Mouse (Mus musculus) heart, embryonic 10.5 days (tissue): ENCODE measurements around the gene Pdpn. TPM values are rescaled to one million over a fixed set of nuclear protein-coding genes. Genes with fewer than 3 reads are reported as not detected.

Experiments
- DNase-seq: peaks from one replicate; pipeline ENCODE4 v3.0.0-alpha.2; 2017; ENCODE audit warnings: low spot score
- H3K27ac ChIP-seq: fragments of 300-500 bp; sonication (generic); 2 replicates; pipeline ENCODE4 v1.5.1; 2016; ENCODE audit warnings: mild to moderate bottlenecking
- H3K27me3 ChIP-seq: fragments of 300-500 bp; sonication (generic); 2 replicates; pipeline ENCODE4 v1.6.1; 2016; ENCODE audit warnings: mild to moderate bottlenecking; ENCODE audit not compliant: poor library complexity, insufficient read depth, severe bottlenecking
- H3K36me3 ChIP-seq: fragments of 300-500 bp; sonication (generic); 2 replicates; pipeline ENCODE4 v1.6.1; 2016; ENCODE audit warnings: mild to moderate bottlenecking, moderate library complexity
- H3K4me1 ChIP-seq: fragments of 300-500 bp; sonication (generic); 2 replicates; pipeline ENCODE4 v1.6.1; 2016; ENCODE audit warnings: mild to moderate bottlenecking
- H3K4me3 ChIP-seq: fragments of 300-500 bp; sonication (generic); 2 replicates; pipeline ENCODE4 v1.5.1; 2016; ENCODE audit warnings: mild to moderate bottlenecking, moderate library complexity
- H3K9me3 ChIP-seq: fragments of 300-500 bp; sonication (generic); 2 replicates; pipeline ENCODE4 v1.6.1; 2016; ENCODE audit warnings: mild to moderate bottlenecking, moderate library complexity
- WGBS: fragments of 180-500 bp; shearing (Covaris S2); methylation state at CpG from one replicate; pipeline ENCODE4 v1.1.7; 2016; 5-methylcytosine and 5-hydroxymethylcytosine counted together
- polyA plus RNA-seq: library from polyadenylated mRNA; unstranded; fragments of >200 nt; fragmentation: Nextera tagmentation; extraction: Ambion mirVana; gene quantifications from 2 replicates; pipeline ENCODE4 v1.2.1, GENCODE M21; 2016

Gene Pdpn
- polyA plus RNA-seq, 1 experiment from 2014 or later: 29.8 TPM

DNA sequence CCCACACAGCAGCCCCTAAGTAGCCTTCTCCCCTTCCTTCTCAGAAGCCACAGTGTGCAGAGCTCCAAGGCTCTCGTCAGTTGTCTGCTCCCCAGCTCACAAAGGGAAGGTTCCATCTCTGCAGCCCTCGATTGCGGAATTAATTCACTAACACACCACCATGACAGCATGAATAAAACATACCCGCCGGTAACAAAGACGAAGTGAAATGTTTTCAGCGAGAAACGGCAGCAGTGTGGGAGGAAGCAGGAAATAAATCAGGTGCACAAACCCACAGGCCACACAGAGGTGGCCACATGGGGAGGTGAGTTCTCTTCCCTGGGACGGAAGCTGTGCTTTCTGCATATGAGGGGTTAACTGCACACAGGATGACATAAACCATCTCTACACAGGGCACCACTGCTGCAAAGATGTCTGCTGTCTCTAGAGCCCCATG lies 80.0 kb downstream of the Pdpn start:
- Histone ChIP-seq H3K27ac (no peak overlapping the region), H3K27me3 (peaks cover 6% of the 10 kb centered on the region; the same call in 1 of the 2 replicates)
- DNase-seq: no peak

DNA sequence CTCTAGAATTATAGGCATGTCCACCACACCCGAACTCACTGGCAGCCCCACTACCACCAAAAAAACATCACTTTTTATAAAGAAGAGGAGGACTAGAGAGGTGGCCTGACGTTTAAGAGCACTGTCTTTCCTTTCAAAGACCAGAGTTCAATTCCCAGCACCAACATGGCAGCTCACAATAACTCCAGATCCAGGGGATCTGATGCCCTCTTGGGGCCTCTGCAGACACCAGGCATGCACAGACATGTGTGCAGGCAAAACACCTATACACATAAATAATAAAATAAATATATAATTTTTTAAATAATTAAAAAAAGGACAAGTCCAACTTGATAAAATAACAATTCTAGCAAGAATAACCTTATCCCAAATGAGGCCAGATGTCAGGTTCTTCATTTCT lies 80.5 kb downstream of the Pdpn start:
- WGBS: 81% methylated on average over 2 of the region's 2 CpGs
- Histone ChIP-seq H3K4me3 (no peak overlapping the region), H3K27me3 (peaks cover 6% of the 10 kb centered on the region; the same call in 1 of the 2 replicates), H3K4me1 (no peaks in the 10 kb centered on the region), H3K27ac (no peak overlapping the region), H3K9me3 (no peaks in the 10 kb centered on the region), H3K36me3 (no peaks in the 10 kb centered on the region)
- no peak for DNase-seq

More for the DNA sequence above, 80.0 kb downstream of the Pdpn start:
- Histone ChIP-seq H3K4me1 (no peaks in the 10 kb centered on the region), H3K9me3 (no peaks in the 10 kb centered on the region), H3K36me3 (no peaks in the 10 kb centered on the region), H3K4me3 (no peak overlapping the region)
- WGBS: 70% methylated on average over 9 of the region's 9 CpGs

Other genes with a start within 250 kb of the Pdpn start
- 9.6 and 10.0 TPM in 2 replicates for gene Prdm2, start 86.6 kb downstream of the Pdpn start, polyA plus RNA-seq
- 0.14 TPM in 1 of 2 replicates, not detected in the other for gene Lrrc38, start 50.2 kb upstream of the Pdpn start, polyA plus RNA-seq
- gene Pramel1, start 94.9 kb upstream of the Pdpn start, polyA plus RNA-seq: not detected in 2 replicates
- gene Pramef8, start 112.9 kb upstream of the Pdpn start, polyA plus RNA-seq: 14.8 and 16.8 TPM in 2 replicates
- gene Oog4, start 150.8 kb upstream of the Pdpn start, polyA plus RNA-seq: not detected in 2 replicates
- gene Gm13043, start 211.8 kb upstream of the Pdpn start, polyA plus RNA-seq: not detected in 2 replicates
- gene Gm13040, start 236.4 kb upstream of the Pdpn start, polyA plus RNA-seq: not detected in 2 replicates